Mouse (Mus musculus) frontal cortex, postnatal 14 days (tissue): Measurements from ENCODE around the gene Tigd3.
A peak's percentile ranks its signal among the peaks of the same experiment; 100 is the strongest.
"Not testable (repeated sequence)": the region's sequence is repeated elsewhere in the genome, so short reads cannot be mapped to it uniquely, and the experiment has no call there.

ENCODE experiments used
- DNase-seq, 2 experiments: peaks; one replicate each; pipeline ENCODE4 v3.0.0; 2022; ENCODE audit warnings: low spot score in 2 of 2

Gene Tigd3

GRCm38 (mm10) chr19:5922119-5922942 is 28.4 kb upstream of the Tigd3 start:
- no peak for DNase-seq

DNA sequence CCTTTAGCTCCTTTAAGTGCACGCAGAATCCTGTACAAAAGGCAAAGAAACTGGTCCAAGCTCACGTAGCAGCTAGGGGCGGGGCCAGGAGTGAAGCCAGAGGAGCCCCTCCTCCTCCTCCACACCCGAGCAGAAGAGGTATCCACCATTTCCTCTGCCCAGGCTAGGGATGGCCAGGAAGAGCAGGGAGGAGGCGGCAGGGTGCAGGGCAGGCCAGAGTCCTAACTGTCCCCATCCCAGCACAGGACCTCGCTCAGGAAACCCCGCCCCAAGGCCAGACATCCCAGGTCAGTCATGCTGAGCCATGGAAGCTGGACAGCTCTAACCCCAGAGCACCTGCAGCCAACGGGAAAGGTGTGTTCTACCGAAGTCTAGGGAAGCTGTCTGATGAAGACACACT is 27.8 kb upstream of the Tigd3 start:
- DNase-seq: no peak

DNA sequence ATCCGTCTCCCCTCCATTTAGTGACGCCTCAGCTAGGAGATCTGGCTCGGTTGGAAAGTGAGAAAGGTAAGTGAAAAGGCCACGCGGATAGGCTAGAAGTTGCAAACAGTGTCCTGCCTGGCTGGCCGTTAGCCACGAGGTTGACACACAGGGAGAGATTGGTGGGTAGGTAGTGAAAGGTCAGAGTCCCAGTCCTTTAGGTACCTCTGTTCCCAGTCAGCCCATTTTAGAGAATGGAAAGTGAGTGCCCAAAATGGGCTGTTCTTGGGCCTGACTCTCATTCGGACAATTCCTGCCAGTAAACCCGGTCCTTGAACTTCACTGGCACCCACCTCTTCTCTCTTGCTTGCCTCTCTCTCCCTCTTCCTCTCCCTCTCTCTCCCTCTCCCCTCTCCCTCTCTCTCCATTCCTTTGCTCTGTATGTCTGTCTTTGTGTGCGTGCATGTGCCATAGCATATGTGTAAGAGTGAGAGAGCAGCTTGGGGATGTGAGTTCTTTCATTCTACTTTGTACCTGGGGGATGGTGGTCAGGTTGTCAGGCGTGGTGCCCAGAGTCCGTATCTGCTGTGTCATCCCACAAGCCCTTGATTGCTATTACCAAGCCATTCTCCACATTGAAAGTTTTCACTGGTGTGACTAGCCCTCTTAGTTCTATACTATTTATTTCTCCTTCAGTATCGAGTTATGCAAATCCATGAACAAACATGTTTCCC is 19.2 kb upstream of the Tigd3 start, which contains the start of gene Dpf2:
Gene Dpf2, minus strand, starts transcription at position 4 of the 713 bp plus-strand sequence.
- DNase-seq: no peak

GRCm38 (mm10) chr19:5912103-5913006 is 18.4 kb upstream of the Tigd3 start:
- DNase-seq: peak; percentile 98

- no peak for DNase-seq
These were observed 17.6 kb upstream of the Tigd3 start for GRCm38 (mm10) chr19:5911430-5912102.

DNA sequence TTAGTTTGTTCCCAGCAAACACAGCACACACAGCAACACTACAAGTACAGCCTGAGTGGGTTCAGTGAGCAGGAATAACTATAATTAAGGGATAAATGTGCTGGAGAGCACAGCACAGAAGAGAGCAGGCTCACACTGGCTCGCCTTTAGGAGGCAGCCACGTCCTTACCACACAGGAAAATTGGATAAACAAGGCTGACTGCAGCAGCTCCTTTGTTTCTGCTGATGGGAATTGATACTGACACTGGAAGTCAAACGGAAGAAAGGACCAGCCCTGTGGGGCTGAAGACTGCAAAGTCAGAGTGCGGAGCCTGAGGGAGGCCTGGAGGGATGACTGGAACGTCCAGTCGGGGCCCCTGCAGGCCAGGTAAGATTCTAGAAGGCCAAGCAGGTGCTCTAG is 16.3 kb upstream of the Tigd3 start:
- DNase-seq: no peak

GRCm38 (mm10) chr19:5907275-5907674 is 13.3 kb upstream of the Tigd3 start:
- DNase-seq: no peak

DNA sequence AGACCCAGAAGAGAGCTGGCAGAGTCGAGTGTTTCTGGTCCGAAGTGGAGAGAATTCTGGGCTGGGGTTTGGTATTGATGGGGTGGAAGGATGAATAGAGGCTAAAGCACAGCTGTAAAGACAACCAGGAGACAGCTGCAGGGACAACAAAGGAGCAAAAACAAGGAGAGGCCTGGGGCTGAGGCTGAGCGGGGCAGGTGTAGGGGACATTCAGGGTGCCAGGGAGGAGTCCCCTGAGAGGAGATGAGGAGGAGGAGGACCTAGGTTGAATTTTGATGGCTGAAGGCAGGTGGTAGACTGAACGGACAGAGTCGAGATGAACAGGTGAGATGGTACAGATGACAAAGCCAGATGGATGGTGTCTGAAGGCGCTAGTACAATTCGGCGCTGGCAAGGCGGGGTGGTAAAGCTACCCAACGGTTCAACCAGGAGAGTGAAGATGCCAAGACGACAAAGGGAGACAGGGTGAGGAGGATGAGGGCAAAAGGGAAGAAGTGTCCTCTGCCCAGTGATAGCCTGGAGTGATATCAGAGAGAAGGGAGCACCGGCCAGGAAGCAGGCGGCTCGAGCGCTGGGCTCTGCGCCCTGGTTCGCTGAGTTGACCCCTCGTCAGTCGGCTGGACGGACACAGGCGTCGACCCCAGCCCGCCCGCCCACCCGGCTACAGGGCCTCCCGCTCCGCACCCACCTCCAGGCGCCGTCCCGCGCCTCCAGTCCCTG is 507 bp downstream of the Tigd3 start:
- DNase-seq: no peak

- DNase-seq: no peak
These were observed 1.2 kb downstream of the Tigd3 start for GRCm38 (mm10) chr19:5892735-5893134.

GRCm38 (mm10) chr19:5892262-5892661 is 1.7 kb downstream of the Tigd3 start:
- DNase-seq: no peak

DNA sequence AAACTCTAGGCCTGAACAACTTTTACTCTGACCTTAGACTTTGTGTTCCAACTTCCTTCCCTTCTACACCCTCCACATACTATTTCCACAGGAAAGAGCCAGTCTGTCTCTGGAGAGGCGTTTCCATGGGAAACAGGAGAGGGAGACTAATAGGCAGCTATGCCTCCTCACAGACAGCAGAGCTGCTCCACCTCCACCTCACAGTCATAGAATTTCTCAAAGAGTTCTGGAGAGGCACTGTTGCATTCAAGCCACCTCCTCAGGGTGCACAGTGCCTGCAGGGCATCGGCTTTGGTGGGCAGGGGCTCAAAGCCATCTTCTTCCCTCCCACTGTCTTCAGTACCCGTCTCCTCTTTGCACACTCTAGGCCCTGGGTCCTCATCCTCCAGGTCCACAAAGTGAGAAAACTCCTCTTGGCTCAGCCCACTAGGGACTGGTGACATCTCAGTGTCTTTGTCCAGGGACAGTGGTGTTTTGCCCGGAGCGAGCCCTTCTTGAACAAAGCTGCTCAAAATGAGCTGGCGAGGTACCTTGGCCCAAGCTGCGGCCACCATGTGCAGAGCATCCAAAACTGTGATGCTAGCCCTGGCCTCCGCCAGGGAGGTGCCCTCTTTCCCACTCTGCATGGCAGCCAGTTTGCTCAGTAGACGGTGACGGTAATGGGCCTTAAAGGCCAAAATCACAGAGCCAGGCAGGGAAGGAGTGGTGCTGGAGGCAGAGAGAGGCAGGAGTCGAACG is 2.3 kb downstream of the Tigd3 start:
- DNase-seq: no peak

- DNase-seq: no peak
These were observed 4.7 kb downstream of the Tigd3 start for GRCm38 (mm10) chr19:5889211-5889610.

- DNase-seq: no peak
These were observed 6.6 kb downstream of the Tigd3 start for GRCm38 (mm10) chr19:5887234-5887815.

DNA sequence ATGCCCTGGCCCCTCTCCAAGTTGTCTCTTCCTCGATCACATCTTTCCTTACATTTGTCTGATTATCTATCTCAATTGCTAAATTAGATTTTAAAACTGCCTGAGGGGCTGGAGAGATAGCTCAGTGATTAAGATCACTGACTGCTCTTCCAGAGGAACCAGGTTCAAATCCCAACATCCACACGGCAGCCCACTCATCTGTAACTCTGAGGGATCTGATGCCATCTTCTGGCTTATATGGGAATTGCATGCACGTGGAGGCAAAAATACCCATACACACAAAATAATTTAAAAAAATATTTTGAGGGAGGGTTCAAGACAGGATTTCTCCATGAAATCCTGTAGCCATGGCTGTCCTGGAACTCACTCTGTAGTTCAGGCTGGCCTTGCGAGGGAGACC is 8.1 kb downstream of the Tigd3 start:
- no peak for DNase-seq

- no peak for DNase-seq
These were observed 10.0 kb downstream of the Tigd3 start for GRCm38 (mm10) chr19:5883935-5884334.

DNA sequence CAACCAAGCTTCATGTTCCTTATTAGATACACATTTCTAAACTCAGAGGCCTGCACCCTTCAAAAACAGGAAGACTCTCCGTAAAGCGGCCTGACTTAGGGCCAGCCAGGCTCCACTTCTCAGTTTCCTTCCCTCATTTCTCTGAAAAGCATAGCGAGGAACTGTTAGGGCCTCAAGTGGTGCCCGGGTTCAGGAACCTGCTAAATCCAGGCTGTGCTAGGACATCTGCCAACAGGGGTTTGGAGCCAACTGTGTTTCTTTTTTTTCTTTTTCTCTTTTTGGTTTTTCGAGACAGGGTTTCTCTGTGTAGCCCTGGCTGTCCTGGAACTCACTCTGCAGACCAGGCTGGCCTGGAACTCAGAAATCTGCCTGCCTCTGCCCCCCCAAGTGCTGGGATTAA is 11.9 kb downstream of the Tigd3 start:
- DNase-seq: not testable (repeated sequence)

DNA sequence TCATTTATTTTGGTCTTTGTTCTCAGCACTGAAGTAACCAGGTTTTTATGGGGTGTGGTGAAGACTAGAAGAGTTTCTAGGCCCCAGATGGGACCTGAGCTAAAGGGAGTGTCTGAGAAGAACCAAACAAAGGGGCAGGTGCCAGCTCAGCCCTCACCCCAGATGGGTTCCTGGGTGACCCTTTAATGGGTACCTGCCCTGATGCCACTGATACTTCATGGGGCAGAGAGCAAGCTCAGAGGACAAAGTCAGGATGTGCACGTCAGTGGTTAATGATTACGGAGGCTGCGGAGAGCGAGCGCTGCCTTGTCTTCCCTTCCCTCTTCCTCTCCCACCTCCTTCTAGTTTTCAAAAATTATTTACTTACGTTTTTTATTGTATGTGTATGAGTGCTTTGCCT is 12.8 kb downstream of the Tigd3 start:
- DNase-seq: no peak

- DNase-seq: no peak
These were observed 14.2 kb downstream of the Tigd3 start for GRCm38 (mm10) chr19:5879735-5880134.

DNA sequence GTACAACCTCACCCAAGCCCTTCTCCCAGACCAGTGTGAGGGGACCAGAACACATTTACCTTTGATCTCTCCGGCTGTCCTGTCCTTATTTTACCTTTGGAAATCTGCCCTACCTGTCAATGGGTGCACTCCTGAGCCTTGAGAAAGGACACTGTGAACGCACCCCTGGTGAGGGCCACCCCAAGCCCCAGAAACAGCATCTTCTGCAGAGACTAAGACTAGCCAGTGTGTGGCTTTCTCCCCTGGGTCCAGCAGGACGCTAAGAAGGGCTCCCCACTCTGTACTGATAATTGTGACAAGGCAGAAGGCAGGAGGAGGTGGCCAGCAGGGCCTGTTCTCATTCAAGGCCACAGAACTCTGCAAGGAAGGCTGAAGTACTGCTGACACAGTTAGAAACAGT is 15.0 kb downstream of the Tigd3 start:
- DNase-seq: no peak

GRCm38 (mm10) chr19:5878362-5878722 is 15.6 kb downstream of the Tigd3 start:
- DNase-seq: no peak
